Mouse (Mus musculus): Measurements from ENCODE around the gene Phxr2. TPM values are rescaled to one million over a fixed set of nuclear protein-coding genes. Genes with fewer than 3 reads are reported as not detected.

The Phxr2 gene
- polyA plus RNA-seq, 1 experiment from 2014 or later = 0.14 TPM

- Histone ChIP-seq H3K9ac (ENCODE audit: low read depth, low read length) (no peak overlapping the region), H3K36me3 (ENCODE audit: control insufficient read depth, insufficient read depth, low read length) (no peaks in the 10 kb centered on the region), H3K4me2 (no peak overlapping the region), H3K27ac (ENCODE audit: low read depth, low read length) (no peak overlapping the region), H3K4me3 (ENCODE audit: low read depth, low read length) (no peak overlapping the region), H3K27me3 (replicated peaks; ENCODE audit: control insufficient read depth, insufficient read depth, low read length) (no peaks in the 10 kb centered on the region), H3K4me1 (replicated peaks; ENCODE audit: control insufficient read depth, insufficient read depth, low read length) (peaks cover 6% of the 10 kb centered on the region), H3K9me3 (ENCODE audit: control insufficient read depth, low read length) (no peaks in the 10 kb centered on the region)
- no peak for ATAC-seq (replicated peaks; ENCODE audit: low FRiP score)
- DNase-seq (ENCODE audit: low spot score) = no peak
- WGBS = 89% methylated on average over 8 of the region's 8 CpGs
Observed at GRCm38 (mm10) chr10:99146596-99146995, 20.5 kb upstream of the Phxr2 start.

GRCm38 (mm10) chr10:99145611-99146010 is 19.5 kb upstream of the Phxr2 start:
- H3K9me3 ChIP-seq (ENCODE audit: control insufficient read depth, low read length) = no peaks in the 10 kb centered on the region
- 82% methylated on average over 8 of the region's 8 CpGs for WGBS
- no peak overlapping the region for H3K4me2 ChIP-seq
- H3K4me3 ChIP-seq (ENCODE audit: low read depth, low read length) = no peak overlapping the region
- no peaks in the 10 kb centered on the region for H3K36me3 ChIP-seq (ENCODE audit: control insufficient read depth, insufficient read depth, low read length)
- DNase-seq (ENCODE audit: low spot score) = no peak
- no peak overlapping the region for H3K9ac ChIP-seq (ENCODE audit: low read depth, low read length)
- no peaks in the 10 kb centered on the region for H3K27me3 ChIP-seq (replicated peaks; ENCODE audit: control insufficient read depth, insufficient read depth, low read length)
- no peak for ATAC-seq (replicated peaks; ENCODE audit: low FRiP score)
- H3K4me1 ChIP-seq (replicated peaks; ENCODE audit: control insufficient read depth, insufficient read depth, low read length) = no peaks in the 10 kb centered on the region
- no peak overlapping the region for H3K27ac ChIP-seq (ENCODE audit: low read depth, low read length)

DNA sequence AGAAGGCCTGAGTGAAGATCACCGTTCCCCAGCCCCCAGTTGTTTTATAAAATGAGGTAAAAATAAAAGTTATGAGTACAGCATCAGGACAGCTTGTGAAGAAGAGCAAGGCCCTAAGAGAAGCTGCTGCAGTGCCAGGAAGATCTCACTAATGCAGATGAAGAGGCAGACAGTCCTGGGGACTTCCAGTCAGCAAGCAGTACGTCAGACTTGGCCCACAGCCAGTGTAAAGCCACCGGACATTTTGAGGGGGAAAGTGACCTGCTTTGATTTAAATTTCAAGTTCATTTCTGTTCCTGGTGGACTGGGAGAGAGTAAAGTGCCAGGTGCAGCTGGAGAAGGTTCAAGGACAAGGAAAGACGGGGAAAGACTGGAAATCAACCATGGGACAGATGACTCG is 10.2 kb upstream of the Phxr2 start:
- H3K9me3 ChIP-seq (ENCODE audit: control insufficient read depth, low read length) = no peaks in the 10 kb centered on the region
- ATAC-seq (replicated peaks; ENCODE audit: low FRiP score) = no peak
- DNase-seq (ENCODE audit: low spot score) = no peak
- H3K9ac ChIP-seq (ENCODE audit: low read depth, low read length) = no peak overlapping the region
- no peaks in the 10 kb centered on the region for H3K27me3 ChIP-seq (replicated peaks; ENCODE audit: control insufficient read depth, insufficient read depth, low read length)
- H3K4me2 ChIP-seq = no peak overlapping the region
- 79% methylated on average over 5 of the region's 5 CpGs for WGBS
- H3K27ac ChIP-seq (ENCODE audit: low read depth, low read length) = no peak overlapping the region
- H3K36me3 ChIP-seq (ENCODE audit: control insufficient read depth, insufficient read depth, low read length) = no peaks in the 10 kb centered on the region
- no peak overlapping the region for H3K4me3 ChIP-seq (ENCODE audit: low read depth, low read length)
- H3K4me1 ChIP-seq (replicated peaks; ENCODE audit: control insufficient read depth, insufficient read depth, low read length) = no peaks in the 10 kb centered on the region

DNA sequence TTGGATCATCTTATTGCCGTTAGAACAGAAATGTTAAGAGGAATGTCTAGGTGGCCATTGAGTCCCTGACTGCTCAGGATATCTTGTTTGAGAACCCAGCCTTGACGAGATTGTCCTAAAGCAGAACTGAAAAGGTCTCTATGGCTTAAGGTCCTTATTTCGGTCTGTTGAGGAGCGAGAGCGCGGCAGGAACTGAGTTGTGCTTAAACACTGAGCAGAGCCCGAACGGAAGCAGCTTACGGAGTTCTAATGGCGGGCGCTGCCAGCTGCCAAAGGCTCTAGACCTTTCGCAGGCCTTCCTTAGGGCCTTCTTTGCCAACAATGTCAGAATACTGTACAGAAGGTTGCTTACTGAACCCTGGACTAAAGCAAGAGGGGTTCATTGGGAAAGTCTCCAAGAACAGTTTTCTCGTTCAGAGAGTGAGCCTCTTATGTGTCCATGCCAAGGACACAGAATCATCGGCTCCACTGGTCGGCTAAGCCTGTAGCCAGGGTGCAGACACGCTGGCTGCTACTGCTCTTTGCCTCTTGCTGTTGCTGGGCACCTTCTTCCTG is 7.3 kb upstream of the Phxr2 start:
- DNase-seq (ENCODE audit: low spot score) (no peak), ATAC-seq (replicated peaks; ENCODE audit: low FRiP score) (no peak)
- Histone ChIP-seq H3K4me1 (replicated peaks; ENCODE audit: control insufficient read depth, insufficient read depth, low read length) (no peaks in the 10 kb centered on the region), H3K4me2 (no peak overlapping the region), H3K27ac (ENCODE audit: low read depth, low read length) (no peak overlapping the region), H3K4me3 (ENCODE audit: low read depth, low read length) (no peak overlapping the region), H3K36me3 (ENCODE audit: control insufficient read depth, insufficient read depth, low read length) (no peaks in the 10 kb centered on the region), H3K9me3 (ENCODE audit: control insufficient read depth, low read length) (no peaks in the 10 kb centered on the region), H3K27me3 (replicated peaks; ENCODE audit: control insufficient read depth, insufficient read depth, low read length) (no peaks in the 10 kb centered on the region), H3K9ac (ENCODE audit: low read depth, low read length) (no peak overlapping the region)
- WGBS = 94% methylated on average over 16 of the region's 16 CpGs

DNA sequence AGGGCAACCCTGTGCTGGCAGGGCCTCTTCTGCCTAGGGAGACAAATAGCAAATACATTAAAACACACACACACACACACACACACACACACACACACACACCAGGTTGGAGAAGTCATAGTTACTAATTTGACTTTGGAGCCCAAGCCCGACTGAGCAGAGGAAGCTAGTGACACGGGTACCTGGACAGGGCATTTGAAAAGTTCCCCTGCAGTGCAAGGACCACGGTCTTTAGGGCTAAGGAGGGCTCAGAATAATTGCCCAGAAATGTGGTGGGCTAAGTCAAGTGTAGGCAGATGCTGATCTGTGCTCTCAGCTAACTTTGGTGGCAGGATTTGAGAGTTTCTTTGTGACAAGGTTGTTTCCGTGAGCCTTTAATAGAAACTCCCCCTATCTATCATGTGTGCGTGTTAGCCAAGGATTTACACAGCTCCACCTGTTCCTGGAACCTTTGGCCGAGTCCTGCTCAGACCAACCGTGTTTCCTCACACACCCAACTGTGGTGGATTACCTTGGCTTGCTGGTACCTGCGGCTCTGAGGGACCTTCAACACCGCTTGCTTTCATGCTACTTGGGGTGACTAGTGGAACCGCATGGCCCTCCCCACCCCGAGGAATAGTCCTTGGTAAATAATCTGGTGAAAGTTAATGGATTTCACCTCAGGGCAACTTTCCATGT is 6.6 kb upstream of the Phxr2 start:
- H3K36me3 ChIP-seq (ENCODE audit: control insufficient read depth, insufficient read depth, low read length) = no peaks in the 10 kb centered on the region
- 87% methylated on average over 11 of the region's 11 CpGs for WGBS
- no peak overlapping the region for H3K4me3 ChIP-seq (ENCODE audit: low read depth, low read length)
- H3K9me3 ChIP-seq (ENCODE audit: control insufficient read depth, low read length) = no peaks in the 10 kb centered on the region
- no peak overlapping the region for H3K4me2 ChIP-seq
- no peaks in the 10 kb centered on the region for H3K4me1 ChIP-seq (replicated peaks; ENCODE audit: control insufficient read depth, insufficient read depth, low read length)
- DNase-seq (ENCODE audit: low spot score) = no peak
- ATAC-seq (replicated peaks; ENCODE audit: low FRiP score) = no peak
- no peaks in the 10 kb centered on the region for H3K27me3 ChIP-seq (replicated peaks; ENCODE audit: control insufficient read depth, insufficient read depth, low read length)
- no peak overlapping the region for H3K27ac ChIP-seq (ENCODE audit: low read depth, low read length)
- H3K9ac ChIP-seq (ENCODE audit: low read depth, low read length) = no peak overlapping the region

GRCm38 (mm10) chr10:99132189-99132588 is 6.1 kb upstream of the Phxr2 start:
- DNase-seq (ENCODE audit: low spot score) (no peak), ATAC-seq (replicated peaks; ENCODE audit: low FRiP score) (no peak)
- no peak overlapping the region for H3K4me2 ChIP-seq
- H3K36me3 ChIP-seq (ENCODE audit: control insufficient read depth, insufficient read depth, low read length) = no peaks in the 10 kb centered on the region
- no peak overlapping the region for H3K4me3 ChIP-seq (ENCODE audit: low read depth, low read length)
- H3K27me3 ChIP-seq (replicated peaks; ENCODE audit: control insufficient read depth, insufficient read depth, low read length) = no peaks in the 10 kb centered on the region
- H3K9me3 ChIP-seq (ENCODE audit: control insufficient read depth, low read length) = no peaks in the 10 kb centered on the region
- no peaks in the 10 kb centered on the region; the same call in 1 of the 2 replicates for H3K4me1 ChIP-seq (replicated peaks; ENCODE audit: control insufficient read depth, insufficient read depth, low read length)
- WGBS = 83% methylated on average over 6 of the region's 6 CpGs
- H3K9ac ChIP-seq (ENCODE audit: low read depth, low read length) = no peak overlapping the region
- no peak overlapping the region for H3K27ac ChIP-seq (ENCODE audit: low read depth, low read length)

- ATAC-seq (replicated peaks; ENCODE audit: low FRiP score) = no peak
- Histone ChIP-seq H3K9me3 (ENCODE audit: control insufficient read depth, low read length) (no peaks in the 10 kb centered on the region), H3K27ac (ENCODE audit: low read depth, low read length) (no peak overlapping the region), H3K4me1 (replicated peaks; ENCODE audit: control insufficient read depth, insufficient read depth, low read length) (no peaks in the 10 kb centered on the region; the same call in 1 of the 2 replicates), H3K4me2 (no peak overlapping the region), H3K9ac (ENCODE audit: low read depth, low read length) (no peak overlapping the region), H3K4me3 (ENCODE audit: low read depth, low read length) (no peak overlapping the region), H3K27me3 (replicated peaks; ENCODE audit: control insufficient read depth, insufficient read depth, low read length) (no peaks in the 10 kb centered on the region), H3K36me3 (ENCODE audit: control insufficient read depth, insufficient read depth, low read length) (no peaks in the 10 kb centered on the region)
- no peak for DNase-seq (ENCODE audit: low spot score)
- 67% methylated on average over 5 of the region's 5 CpGs for WGBS
Observed at GRCm38 (mm10) chr10:99131298-99131697, 5.2 kb upstream of the Phxr2 start.

- Histone ChIP-seq H3K4me2 (no peak overlapping the region), H3K36me3 (ENCODE audit: control insufficient read depth, insufficient read depth, low read length) (no peaks in the 10 kb centered on the region), H3K27me3 (replicated peaks; ENCODE audit: control insufficient read depth, insufficient read depth, low read length) (no peaks in the 10 kb centered on the region), H3K9ac (ENCODE audit: low read depth, low read length) (no peak overlapping the region), H3K9me3 (ENCODE audit: control insufficient read depth, low read length) (no peaks in the 10 kb centered on the region), H3K4me1 (replicated peaks; ENCODE audit: control insufficient read depth, insufficient read depth, low read length) (no peaks in the 10 kb centered on the region; the same call in 1 of the 2 replicates), H3K27ac (ENCODE audit: low read depth, low read length) (no peak overlapping the region), H3K4me3 (ENCODE audit: low read depth, low read length) (no peak overlapping the region)
- 32% methylated on average over 6 of the region's 6 CpGs for WGBS
- no peak for DNase-seq (ENCODE audit: low spot score)
- ATAC-seq (replicated peaks; ENCODE audit: low FRiP score) = 0 out of 2 replicates have a peak, but pooled peaks have one; percentile 26
Observed at GRCm38 (mm10) chr10:99130611-99131010, 4.5 kb upstream of the Phxr2 start.

DNA sequence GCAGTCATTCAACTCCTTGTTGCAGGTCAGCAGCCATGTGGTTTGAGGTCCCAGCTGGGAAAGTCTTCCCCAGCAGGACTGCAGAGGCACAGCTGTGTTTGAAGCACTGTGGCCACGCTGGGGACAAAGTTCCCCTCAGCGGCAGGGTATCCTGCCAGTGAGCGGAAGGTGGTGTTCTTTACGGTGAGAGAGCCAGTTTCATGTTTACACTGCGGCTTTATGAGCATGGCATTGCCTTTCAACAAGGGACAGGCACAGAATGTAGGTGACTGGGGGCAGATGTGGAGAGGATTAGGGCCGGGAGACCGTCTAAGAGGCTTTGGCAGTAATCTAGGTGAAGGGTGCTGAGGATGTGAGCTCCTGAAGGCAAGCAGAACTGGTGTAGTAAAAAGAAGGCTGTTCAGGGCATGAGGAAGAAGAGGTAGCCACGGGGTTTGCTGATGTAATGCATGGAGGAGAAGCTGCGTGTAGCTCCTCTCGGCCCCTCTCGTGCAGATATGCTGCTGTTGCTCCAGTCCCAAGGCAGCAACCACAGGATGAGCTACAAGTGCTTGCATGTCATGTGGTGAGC is 1.7 kb upstream of the Phxr2 start:
- H3K36me3 ChIP-seq (ENCODE audit: control insufficient read depth, insufficient read depth, low read length) = no peaks in the 10 kb centered on the region
- no peak overlapping the region for H3K4me3 ChIP-seq (ENCODE audit: low read depth, low read length)
- H3K4me2 ChIP-seq = no peak overlapping the region
- H3K9ac ChIP-seq (ENCODE audit: low read depth, low read length) = no peak overlapping the region
- H3K27ac ChIP-seq (ENCODE audit: low read depth, low read length) = no peak overlapping the region
- peak; percentile 30; the same call in 1 of the 2 replicates for ATAC-seq (replicated peaks; ENCODE audit: low FRiP score)
- H3K4me1 ChIP-seq (replicated peaks; ENCODE audit: control insufficient read depth, insufficient read depth, low read length) = no peaks in the 10 kb centered on the region; the same call in 1 of the 2 replicates
- 65% methylated on average over 11 of the region's 11 CpGs for WGBS
- no peak for DNase-seq (ENCODE audit: low spot score)
- no peaks in the 10 kb centered on the region for H3K27me3 ChIP-seq (replicated peaks; ENCODE audit: control insufficient read depth, insufficient read depth, low read length)
- H3K9me3 ChIP-seq (ENCODE audit: control insufficient read depth, low read length) = no peaks in the 10 kb centered on the region
